Mouse (Mus musculus) C2C12 (cell line): ENCODE measurements at regions not wholly inside any gene's neighbourhood (a gene's known extent, or its start where the extent isn't known, plus 50 kb on each side); places are given as distances from the start of the nearest gene placed in this dataset.

Source experiments
- CEBPB ChIP-seq: IDR thresholded peaks from one replicate; pipeline ENCODE4 v1.6.1; 2011; ENCODE audit warnings: low read depth, mild to moderate bottlenecking, control low read depth, moderate library complexity
- CTCF ChIP-seq: IDR thresholded peaks from one replicate; pipeline ENCODE4 v1.5.1; 2011; ENCODE audit not compliant: control insufficient read depth, insufficient read depth, insufficient read length
- FOSL1 ChIP-seq: IDR thresholded peaks from one replicate; pipeline ENCODE4 v1.8.0; 2011; ENCODE audit warnings: mild to moderate bottlenecking, low read length; ENCODE audit not compliant: poor library complexity, insufficient read depth, severe bottlenecking
- MAX ChIP-seq: IDR thresholded peaks from one replicate; pipeline ENCODE4 v1.6.1; 2011; ENCODE audit warnings: mild to moderate bottlenecking, control low read depth
- MYOD1 ChIP-seq: IDR thresholded peaks from one replicate; pipeline ENCODE4 v1.6.1; 2011; ENCODE audit warnings: low read depth; ENCODE audit not compliant: control insufficient read depth, insufficient read length
- MYOG ChIP-seq: IDR thresholded peaks from one replicate; pipeline ENCODE4 v1.6.1; 2011; ENCODE audit not compliant: control insufficient read depth, insufficient read length; ENCODE audit errors: extremely low read depth
- USF1 ChIP-seq: IDR thresholded peaks from one replicate; pipeline ENCODE4 v1.6.1; 2011; ENCODE audit warnings: low read depth, mild to moderate bottlenecking, control low read depth, moderate library complexity

DNA sequence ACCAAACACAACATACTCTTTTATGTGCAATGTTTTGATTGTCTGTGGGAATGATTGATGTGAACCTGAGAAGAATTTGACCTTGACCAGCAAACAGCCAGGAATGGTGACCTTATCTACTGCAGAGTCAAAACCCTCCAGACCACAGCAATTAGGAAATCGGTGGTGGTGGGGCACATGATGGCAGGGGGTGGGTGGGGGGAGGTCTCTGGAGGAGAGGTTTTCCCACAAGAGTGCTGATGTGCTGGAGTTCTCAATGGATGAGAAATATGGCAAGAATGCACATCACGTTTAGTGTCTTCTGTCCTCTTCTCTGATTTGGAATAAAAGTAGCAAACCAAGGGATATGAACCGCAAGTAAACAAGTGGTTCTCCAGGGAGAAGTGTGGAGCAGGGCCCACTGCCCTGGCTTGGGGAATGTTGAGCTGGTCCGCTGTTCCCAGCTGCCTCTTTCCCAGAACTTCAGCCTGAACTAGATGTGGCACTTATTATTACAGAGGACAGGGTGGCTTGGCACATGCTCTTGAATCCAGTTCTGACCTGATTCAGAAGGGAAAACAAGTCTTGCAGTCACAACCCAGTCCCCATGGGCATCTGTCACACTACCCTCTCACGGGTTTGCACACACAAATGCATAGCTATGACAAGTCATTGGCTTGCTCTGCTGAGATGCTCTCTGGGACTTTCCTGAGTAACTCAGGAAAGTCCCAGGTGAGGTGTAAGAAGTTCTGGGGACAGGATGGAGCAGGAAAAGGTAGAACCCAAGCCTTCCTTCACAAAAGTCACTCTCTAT is 170.9 kb upstream of the Gmds start:
- TF ChIP-seq USF1 (no peak), CTCF (no peak), CEBPB (no peak), MYOD1 (no peak), MYOG (no peak), MAX (no peak), FOSL1 (no peak)
